Mouse (Mus musculus): ENCODE measurements around the gene Tmem210.

DNA sequence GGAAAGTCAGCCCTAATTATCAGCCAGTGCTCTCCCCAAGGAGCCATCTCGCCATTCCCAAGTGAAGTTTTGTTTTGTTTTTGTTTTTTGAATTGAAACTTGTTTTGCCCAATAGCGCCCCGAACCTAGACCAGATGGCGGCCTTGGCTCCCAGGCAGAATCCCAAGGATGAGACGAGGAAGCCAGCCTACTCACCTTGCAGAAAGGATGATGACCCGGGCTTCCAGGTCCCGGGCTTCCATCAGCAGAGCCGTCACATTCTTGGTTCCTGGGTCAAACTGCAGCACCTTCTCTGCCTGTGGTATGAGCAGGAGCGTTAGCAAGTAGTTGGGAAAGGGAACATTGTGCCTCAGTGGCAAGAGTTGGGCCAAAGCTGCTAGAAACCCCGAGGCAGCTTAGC is 22.2 kb downstream of the Tmem210 start:
- TF ChIP-seq CTCF (IDR thresholded peaks at IDR 0.05; ENCODE audit: low read depth) (no peak), EP300 (IDR thresholded peaks at IDR 0.05; ENCODE audit: low read depth) (no peak)
